Mouse (Mus musculus) right cerebral cortex, postnatal 10 days (tissue): Measurements from ENCODE around the gene Akap10.
"Not testable (repeated sequence)": the region's sequence is repeated elsewhere in the genome, so short reads cannot be mapped to it uniquely, and the experiment has no call there.

Experiments
- DNase-seq, 2 experiments: peaks; one replicate each; pipeline ENCODE4 v3.0.0; 2021; ENCODE audit warnings: low spot score in 2 of 2

Gene Akap10

GRCm38 (mm10) chr11:61930640-61931586, 861 bp upstream of the Akap10 start:
- DNase-seq: no peak

DNA sequence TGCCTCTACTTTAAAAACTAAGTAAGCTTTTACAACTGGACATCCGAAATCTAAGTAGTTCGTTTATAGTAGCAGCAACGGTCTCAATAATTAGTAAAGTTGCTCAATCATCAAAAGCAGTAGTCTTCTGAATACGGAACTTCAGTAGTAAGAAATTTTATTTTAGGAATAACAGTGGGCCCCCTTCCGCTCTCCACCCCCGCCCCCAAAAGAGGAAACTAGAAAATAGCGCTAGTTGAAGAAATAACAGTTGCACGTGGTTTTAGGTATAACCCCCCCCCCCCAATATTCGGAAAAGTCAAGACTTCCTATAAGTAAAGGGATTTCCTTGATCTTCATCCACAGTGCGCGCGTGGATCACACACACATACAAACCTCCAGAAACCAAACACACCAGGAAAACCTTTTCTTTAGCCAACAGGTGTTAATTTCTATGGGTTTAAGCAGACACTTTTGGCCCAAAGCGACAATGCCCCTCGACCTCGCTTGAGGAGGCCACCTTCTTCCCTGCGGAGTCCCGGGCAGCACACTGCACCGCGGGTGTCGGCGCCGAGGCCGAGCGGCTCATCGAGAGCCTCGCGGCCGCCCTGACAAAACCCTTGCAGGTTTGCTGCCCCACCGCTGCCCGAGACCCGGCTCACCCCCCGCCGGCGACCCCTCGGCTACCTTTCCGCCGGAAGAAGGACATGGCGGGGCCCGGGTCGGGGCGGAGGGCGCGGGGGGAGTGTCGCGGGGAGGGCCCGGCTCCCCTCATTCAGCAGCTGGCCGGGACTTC, 542 bp downstream of the Akap10 start:
- DNase-seq: no peak

- DNase-seq: no peak
Observed at GRCm38 (mm10) chr11:61923309-61923708, 6.7 kb downstream of the Akap10 start.

- DNase-seq: no peak
Observed at GRCm38 (mm10) chr11:61919702-61920101, 10.3 kb downstream of the Akap10 start.

DNA sequence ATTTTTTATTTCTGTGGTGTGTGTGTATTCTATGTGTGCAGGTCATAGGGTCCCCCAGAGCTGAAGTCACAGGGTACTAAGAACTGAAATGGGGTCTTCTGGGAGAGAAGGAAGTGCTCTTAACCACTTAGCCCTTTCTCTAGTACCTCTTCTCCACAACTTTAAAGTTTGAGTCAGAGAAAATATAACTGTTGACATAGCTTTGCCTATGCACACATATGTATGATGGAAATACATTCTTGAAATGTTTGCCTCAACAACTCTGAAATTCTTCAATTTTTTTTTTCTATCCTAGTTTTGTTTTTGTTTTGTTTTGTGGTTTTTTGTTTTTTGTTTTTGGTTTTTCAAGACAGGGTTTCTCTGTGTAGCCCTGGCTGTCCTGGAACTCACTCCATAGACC, 21.7 kb downstream of the Akap10 start:
- DNase-seq: no peak

DNA sequence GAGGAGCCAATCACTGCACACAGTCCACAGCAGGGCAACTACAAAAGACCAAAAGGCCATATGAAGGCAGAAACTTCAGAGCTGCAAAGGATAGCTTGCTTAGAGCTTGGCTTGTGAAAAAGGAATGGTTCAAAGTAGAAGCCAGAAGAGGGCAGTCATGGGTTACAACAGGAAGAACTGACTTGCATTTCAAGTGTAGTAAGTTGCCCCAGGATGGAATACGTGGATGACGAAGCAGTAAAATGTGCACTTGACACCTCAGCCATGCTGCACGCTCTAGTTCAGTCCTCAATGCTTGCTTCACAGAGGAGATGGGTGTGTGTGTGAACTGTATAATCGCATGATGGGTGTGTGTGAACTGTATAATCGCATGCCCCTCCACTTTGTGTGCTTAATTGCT, 47.9 kb downstream of the Akap10 start:
- no peak for DNase-seq

GRCm38 (mm10) chr11:61879921-61880320, 50.1 kb downstream of the Akap10 start:
- DNase-seq: no peak

- no peak for DNase-seq
Observed at GRCm38 (mm10) chr11:61871881-61872280, 58.2 kb downstream of the Akap10 start.

DNA sequence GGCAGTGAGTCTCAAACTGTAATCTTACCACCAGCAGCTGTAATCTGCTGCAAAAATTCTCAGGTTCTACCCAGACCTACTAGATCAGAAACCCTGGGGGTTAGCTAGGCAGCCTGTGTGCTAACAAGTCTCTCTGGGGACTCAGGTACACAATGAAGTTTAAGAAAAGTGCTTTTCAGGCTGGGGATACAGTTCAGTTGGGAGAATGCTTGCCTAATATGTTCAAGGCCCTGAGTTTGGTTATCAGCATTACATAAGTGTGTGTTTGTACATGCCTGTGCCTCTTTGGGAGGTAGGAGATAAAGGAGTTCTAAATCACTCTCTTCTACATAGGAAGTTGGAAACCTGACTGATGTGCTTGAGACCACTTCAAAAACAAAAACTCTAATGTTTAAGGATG, 63.2 kb downstream of the Akap10 start:
- no peak for DNase-seq

- DNase-seq: no peak
Observed at GRCm38 (mm10) chr11:61861781-61862547, 68.1 kb downstream of the Akap10 start.

- no peak for DNase-seq
Observed at GRCm38 (mm10) chr11:61859316-61859715, 70.7 kb downstream of the Akap10 start.

- DNase-seq: no peak
Observed at GRCm38 (mm10) chr11:61855539-61855938, 74.5 kb downstream of the Akap10 start.

DNA sequence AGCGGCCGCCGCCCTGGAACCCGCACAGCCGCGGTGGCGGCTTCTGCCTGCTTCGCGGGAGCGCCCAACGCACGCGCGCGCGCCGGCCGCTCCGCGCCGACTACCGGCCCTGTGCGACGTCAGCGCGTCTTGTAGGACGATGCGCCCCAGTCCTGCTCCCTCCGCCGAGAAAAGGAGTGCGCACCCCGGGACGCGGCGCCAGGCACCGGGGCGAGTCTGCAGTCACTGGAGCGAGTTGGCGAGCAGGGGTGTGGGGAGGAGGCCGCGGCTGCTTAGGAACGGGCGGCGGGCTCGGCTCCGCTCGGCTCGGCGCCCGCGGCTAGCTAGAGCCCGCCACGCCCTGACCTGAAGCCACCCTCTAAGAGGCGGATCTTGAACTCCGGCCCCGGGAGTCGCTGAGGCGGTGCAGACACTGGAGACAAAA, 75.1 kb downstream of the Akap10 start, which contains the start of gene Ulk2:
Gene Ulk2 (minus strand): TSS at position 86 of the 424 bp plus-strand sequence.
- DNase-seq: peak; percentile 94 to 95

GRCm38 (mm10) chr11:61854211-61854987, 75.7 kb downstream of the Akap10 start:
- DNase-seq: peak; percentile 91 to 92

GRCm38 (mm10) chr11:61853659-61854058, 76.4 kb downstream of the Akap10 start:
- no peak for DNase-seq

GRCm38 (mm10) chr11:61852916-61853315, 77.1 kb downstream of the Akap10 start:
- DNase-seq: no peak

GRCm38 (mm10) chr11:61851195-61851594, 78.9 kb downstream of the Akap10 start:
- no peak for DNase-seq

DNA sequence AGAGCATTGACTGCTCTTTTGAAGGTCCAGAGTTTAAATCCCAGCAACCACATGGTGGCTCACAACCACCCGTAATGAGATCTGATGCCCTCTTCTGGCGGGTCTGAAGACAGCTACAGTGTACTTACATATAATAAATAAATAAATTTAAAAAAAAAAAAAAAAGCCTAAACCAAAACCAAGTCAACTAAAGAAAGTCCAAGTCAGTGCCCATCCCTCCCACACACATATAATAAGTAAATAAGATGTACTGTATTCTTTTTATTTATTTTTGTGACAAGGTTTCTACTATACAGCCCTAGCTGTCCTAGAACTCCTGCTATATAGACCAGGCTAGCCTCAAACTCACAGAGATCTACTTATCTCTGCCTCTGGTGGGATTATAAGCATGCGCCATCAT, 89.4 kb downstream of the Akap10 start:
- DNase-seq: not testable (repeated sequence)

DNA sequence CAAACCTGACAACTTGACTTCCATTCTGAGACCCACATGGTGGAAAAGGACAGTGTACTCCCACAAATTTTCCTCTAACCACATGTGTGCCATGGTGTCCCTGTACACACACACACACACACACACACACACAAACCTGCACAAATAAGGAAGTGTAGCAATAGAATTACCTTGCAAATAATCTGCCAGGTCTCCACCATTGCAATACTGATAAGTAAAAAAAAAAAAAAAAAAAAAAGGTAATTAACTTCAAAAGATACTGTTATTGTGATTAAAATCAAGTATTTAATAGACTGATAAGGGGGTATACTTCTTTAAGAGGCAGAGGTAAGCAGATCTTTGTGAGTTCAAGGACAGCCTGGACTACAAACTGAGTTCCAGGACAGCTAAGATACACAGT, 90.1 kb downstream of the Akap10 start:
- DNase-seq: no peak

DNA sequence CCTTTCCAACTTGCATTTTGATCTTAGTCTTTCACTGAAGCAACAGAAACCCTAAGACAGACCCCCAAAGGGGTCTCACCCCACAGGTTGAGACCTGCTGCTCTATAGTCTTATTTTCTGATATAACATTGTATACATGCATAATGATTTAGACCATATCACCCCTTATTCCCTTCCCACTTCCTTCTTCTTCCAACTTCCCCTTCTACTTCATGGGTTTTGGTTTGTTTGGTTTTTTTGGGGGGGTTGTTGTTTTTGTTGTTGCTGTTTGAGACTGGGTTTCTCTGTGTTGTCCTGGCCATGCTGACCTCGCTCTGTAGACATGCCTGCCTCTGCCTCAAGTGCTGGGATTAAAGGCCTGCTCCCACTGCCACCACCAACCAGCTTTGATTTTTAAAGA, 90.9 kb downstream of the Akap10 start:
- DNase-seq: no peak
